Mouse (Mus musculus) hindbrain, embryonic 16.5 days (tissue): ENCODE measurements at regions not wholly inside any gene's neighbourhood (a gene's known extent, or its start where the extent isn't known, plus 50 kb on each side); places are given as distances from the start of the nearest gene placed in this dataset.

Experiments used
- ATAC-seq: fragments of 200-750 bp; cut with Nextera tagmentation; 2 replicates; pipeline ENCODE4 v1.8.0; 2017; ENCODE audit warnings: moderate TSS enrichment, moderate library complexity
- H3K27ac ChIP-seq: fragments of 300-500 bp; sonication (generic); 2 replicates; pipeline ENCODE4 v1.5.1; 2014; ENCODE audit warnings: low read depth, mild to moderate bottlenecking, control low read depth, low read length, moderate library complexity
- H3K27me3 ChIP-seq: fragments of 300-500 bp; sonication (generic); replicated peaks from 2 replicates; pipeline ENCODE4 v1.6.1; 2014; ENCODE audit warnings: low read length; ENCODE audit not compliant: control insufficient read depth, insufficient read depth
- H3K36me3 ChIP-seq: fragments of 300-500 bp; sonication (generic); 2 replicates; pipeline ENCODE4 v1.6.1; 2014; ENCODE audit warnings: mild to moderate bottlenecking, low read length, moderate library complexity, mixed read lengths; ENCODE audit not compliant: control insufficient read depth, insufficient read depth
- H3K4me1 ChIP-seq: fragments of 300-500 bp; sonication (generic); 2 replicates; pipeline ENCODE4 v1.6.1; 2014; ENCODE audit warnings: low read depth, low read length; ENCODE audit not compliant: control insufficient read depth, insufficient read depth
- H3K4me2 ChIP-seq: fragments of 300-500 bp; sonication (generic); 2 replicates; pipeline ENCODE4 v1.6.1; 2014; ENCODE audit warnings: mild to moderate bottlenecking, low read length, control low read depth, moderate library complexity
- H3K4me3 ChIP-seq: fragments of 300-500 bp; sonication (generic); 2 replicates; pipeline ENCODE4 v1.5.1; 2014; ENCODE audit warnings: mild to moderate bottlenecking, low read length, control low read depth, moderate library complexity
- H3K9ac ChIP-seq: fragments of 300-500 bp; sonication (generic); 2 replicates; pipeline ENCODE4 v1.6.1; 2014; ENCODE audit warnings: low read depth, mild to moderate bottlenecking, control low read depth, low read length, moderate library complexity
- H3K9me3 ChIP-seq: fragments of 300-500 bp; sonication (generic); 2 replicates; pipeline ENCODE4 v1.6.1; 2014; ENCODE audit warnings: mild to moderate bottlenecking, low read length, moderate library complexity; ENCODE audit not compliant: control insufficient read depth
- WGBS: fragments of 180-500 bp; shearing (Covaris S2); extraction: QIAGEN DNeasy Blood & Tissue Kit; methylation state at CpG from one replicate; pipeline ENCODE4 v1.1.7; 2014; 5-methylcytosine and 5-hydroxymethylcytosine counted together

- H3K4me1 ChIP-seq = peaks cover 2% of the 10 kb centered on the region; the same call in 1 of the 2 replicates
- 38% methylated on average over 8 of the region's 8 CpGs for WGBS
- ATAC-seq = no peak
- no peak overlapping the region for H3K4me3 ChIP-seq
- no peak overlapping the region for H3K9ac ChIP-seq
- no peaks in the 10 kb centered on the region for H3K36me3 ChIP-seq
- no peak overlapping the region for H3K27ac ChIP-seq
- no peak overlapping the region for H3K4me2 ChIP-seq
- H3K27me3 ChIP-seq = no peaks in the 10 kb centered on the region
- no peaks in the 10 kb centered on the region for H3K9me3 ChIP-seq
Observed at GRCm38 (mm10) chr9:47165480-47166131, 167.1 kb downstream of the Gm4791 start.

GRCm38 (mm10) chr9:47167681-47168240, 169.2 kb downstream of the Gm4791 start:
- peaks cover 2% of the 10 kb centered on the region; the same call in 1 of the 2 replicates for H3K4me1 ChIP-seq
- no peaks in the 10 kb centered on the region for H3K27me3 ChIP-seq
- 73% methylated on average over 20 of the region's 20 CpGs for WGBS
- no peak overlapping the region for H3K27ac ChIP-seq
- ATAC-seq = no peak
- no peak overlapping the region for H3K4me3 ChIP-seq
- H3K9ac ChIP-seq = no peak overlapping the region
- H3K9me3 ChIP-seq = no peaks in the 10 kb centered on the region
- H3K4me2 ChIP-seq = no peak overlapping the region
- H3K36me3 ChIP-seq = no peaks in the 10 kb centered on the region

GRCm38 (mm10) chr9:47176044-47176443, 177.5 kb downstream of the Gm4791 start:
- H3K4me3 ChIP-seq = no peak overlapping the region
- no peaks in the 10 kb centered on the region for H3K4me1 ChIP-seq
- H3K27me3 ChIP-seq = no peaks in the 10 kb centered on the region
- H3K4me2 ChIP-seq = no peak overlapping the region
- H3K27ac ChIP-seq = no peak overlapping the region
- H3K9ac ChIP-seq = no peak overlapping the region
- ATAC-seq = no peak
- H3K9me3 ChIP-seq = 0 out of 2 replicates have a peak, but pooled peaks cover 5% of the 10 kb centered on the region
- H3K36me3 ChIP-seq = no peaks in the 10 kb centered on the region
- WGBS = 94% methylated on average over 4 of the region's 4 CpGs

GRCm38 (mm10) chr9:47218101-47218500, 219.6 kb downstream of the Gm4791 start:
- no peaks in the 10 kb centered on the region for H3K4me1 ChIP-seq

GRCm38 (mm10) chr9:47223536-47223935, 225.0 kb downstream of the Gm4791 start:
- Histone ChIP-seq H3K9ac (no peak overlapping the region), H3K4me2 (no peak overlapping the region), H3K9me3 (no peaks in the 10 kb centered on the region), H3K4me3 (no peak overlapping the region), H3K27ac (no peak overlapping the region), H3K4me1 (no peaks in the 10 kb centered on the region), H3K36me3 (no peaks in the 10 kb centered on the region), H3K27me3 (no peaks in the 10 kb centered on the region)
- 58% methylated on average over 2 of the region's 2 CpGs for WGBS
- ATAC-seq = no peak

More at GRCm38 (mm10) chr9:47218101-47218500, 219.6 kb downstream of the Gm4791 start:
- no peak overlapping the region for H3K4me3 ChIP-seq
- no peaks in the 10 kb centered on the region for H3K36me3 ChIP-seq
- H3K9ac ChIP-seq = no peak overlapping the region
- no peak overlapping the region for H3K27ac ChIP-seq
- WGBS = 54% methylated on average over 3 of the region's 3 CpGs
- no peak for ATAC-seq
- H3K9me3 ChIP-seq = no peaks in the 10 kb centered on the region
- no peaks in the 10 kb centered on the region for H3K27me3 ChIP-seq
- no peak overlapping the region for H3K4me2 ChIP-seq

- 97% methylated on average over 1 of the region's 1 CpGs for WGBS
- Histone ChIP-seq H3K4me2 (no peak overlapping the region), H3K27me3 (no peaks in the 10 kb centered on the region), H3K36me3 (no peaks in the 10 kb centered on the region), H3K4me3 (no peak overlapping the region), H3K27ac (no peak overlapping the region), H3K9me3 (no peaks in the 10 kb centered on the region), H3K4me1 (no peaks in the 10 kb centered on the region), H3K9ac (no peak overlapping the region)
- no peak for ATAC-seq
Observed at GRCm38 (mm10) chr9:47224249-47224648, 225.7 kb downstream of the Gm4791 start.

GRCm38 (mm10) chr9:47226476-47227271, 228.1 kb downstream of the Gm4791 start:
- 75% methylated on average over 16 of the region's 16 CpGs for WGBS
- Histone ChIP-seq H3K27ac (no peak overlapping the region), H3K9me3 (no peaks in the 10 kb centered on the region), H3K4me1 (no peaks in the 10 kb centered on the region), H3K4me3 (no peak overlapping the region), H3K4me2 (no peak overlapping the region), H3K27me3 (no peaks in the 10 kb centered on the region), H3K36me3 (no peaks in the 10 kb centered on the region), H3K9ac (no peak overlapping the region)
- peak; percentile 60; the same call in 1 of the 2 replicates for ATAC-seq

GRCm38 (mm10) chr9:47227298-47227697, 228.8 kb downstream of the Gm4791 start:
- Histone ChIP-seq H3K9ac (no peak overlapping the region), H3K4me3 (no peak overlapping the region), H3K36me3 (no peaks in the 10 kb centered on the region), H3K4me1 (no peaks in the 10 kb centered on the region), H3K4me2 (no peak overlapping the region), H3K27ac (no peak overlapping the region), H3K27me3 (no peaks in the 10 kb centered on the region), H3K9me3 (no peaks in the 10 kb centered on the region)
- WGBS = 82% methylated on average over 8 of the region's 8 CpGs
- ATAC-seq = no peak

- H3K9ac ChIP-seq = no peak overlapping the region
- H3K27ac ChIP-seq = no peak overlapping the region
- 62% methylated on average over 5 of the region's 5 CpGs for WGBS
- no peak for ATAC-seq
- no peaks in the 10 kb centered on the region for H3K9me3 ChIP-seq
- H3K4me2 ChIP-seq = no peak overlapping the region
- H3K36me3 ChIP-seq = no peaks in the 10 kb centered on the region
- no peaks in the 10 kb centered on the region for H3K27me3 ChIP-seq
- no peaks in the 10 kb centered on the region for H3K4me1 ChIP-seq
- no peak overlapping the region for H3K4me3 ChIP-seq
Observed at GRCm38 (mm10) chr9:47228736-47229135, 230.2 kb downstream of the Gm4791 start.
